Mouse (Mus musculus) hindbrain, embryonic 11.5 days (tissue): ENCODE data around the gene Gin1. TPM values are rescaled to one million over a fixed set of nuclear protein-coding genes. Genes with fewer than 3 reads are reported as not detected.

Experiments used
- ATAC-seq: fragments of 200-750 bp; cut with Nextera tagmentation; 2 replicates; pipeline ENCODE4 v1.8.0; 2017; ENCODE audit warnings: mild to moderate bottlenecking, moderate TSS enrichment, moderate library complexity; ENCODE audit not compliant: low FRiP score
- DNase-seq: peaks from one replicate; pipeline ENCODE4 v3.0.0-alpha.2; 2015; ENCODE audit warnings: low spot score
- H3K27ac ChIP-seq: fragments of 300-500 bp; sonication (generic); 2 replicates; pipeline ENCODE4 v1.5.1; 2014; ENCODE audit warnings: mild to moderate bottlenecking, low read depth, low read length
- H3K27me3 ChIP-seq: fragments of 300-500 bp; sonication (generic); 2 replicates; pipeline ENCODE4 v1.6.1; 2014; ENCODE audit warnings: mild to moderate bottlenecking, low read length, moderate library complexity, mixed read lengths; ENCODE audit not compliant: control insufficient read depth, insufficient read depth
- H3K36me3 ChIP-seq: fragments of 300-500 bp; sonication (generic); 2 replicates; pipeline ENCODE4 v1.6.1; 2014; ENCODE audit warnings: mild to moderate bottlenecking, low read length, moderate library complexity, mixed read lengths; ENCODE audit not compliant: control insufficient read depth, insufficient read depth
- H3K4me1 ChIP-seq: fragments of 300-500 bp; sonication (generic); replicated peaks from 2 replicates; pipeline ENCODE4 v1.6.1; 2014; ENCODE audit warnings: low read length, mixed read lengths; ENCODE audit not compliant: control insufficient read depth, insufficient read depth
- H3K4me2 ChIP-seq: fragments of 300-500 bp; sonication (generic); replicated peaks from 2 replicates; pipeline ENCODE4 v1.6.1; 2014; ENCODE audit warnings: mild to moderate bottlenecking, low read depth, low read length
- H3K4me3 ChIP-seq: fragments of 300-500 bp; sonication (generic); 2 replicates; pipeline ENCODE4 v1.5.1; 2014; ENCODE audit warnings: low read depth, low read length
- H3K9ac ChIP-seq: fragments of 300-500 bp; sonication (generic); 2 replicates; pipeline ENCODE4 v1.6.1; 2014; ENCODE audit warnings: low read depth, low read length
- H3K9me3 ChIP-seq: fragments of 300-500 bp; sonication (generic); 2 replicates; pipeline ENCODE4 v1.6.1; 2016; ENCODE audit warnings: low read length; ENCODE audit not compliant: control insufficient read depth
- WGBS: fragments of 180-500 bp; shearing (Covaris S2); extraction: QIAGEN DNeasy Blood & Tissue Kit; methylation state at CpG from one replicate; pipeline ENCODE4 v1.1.7; 2014; 5-methylcytosine and 5-hydroxymethylcytosine counted together
- polyA plus RNA-seq: library from polyadenylated mRNA; unstranded; fragments of >200 nt; fragmentation: Nextera tagmentation; extraction: Ambion mirVana; gene quantifications from 2 replicates; pipeline ENCODE4 v1.2.1, GENCODE M21; 2014

Gin1 gene
- polyA plus RNA-seq, 1 experiment from 2014 or later = 18.6 TPM

DNA sequence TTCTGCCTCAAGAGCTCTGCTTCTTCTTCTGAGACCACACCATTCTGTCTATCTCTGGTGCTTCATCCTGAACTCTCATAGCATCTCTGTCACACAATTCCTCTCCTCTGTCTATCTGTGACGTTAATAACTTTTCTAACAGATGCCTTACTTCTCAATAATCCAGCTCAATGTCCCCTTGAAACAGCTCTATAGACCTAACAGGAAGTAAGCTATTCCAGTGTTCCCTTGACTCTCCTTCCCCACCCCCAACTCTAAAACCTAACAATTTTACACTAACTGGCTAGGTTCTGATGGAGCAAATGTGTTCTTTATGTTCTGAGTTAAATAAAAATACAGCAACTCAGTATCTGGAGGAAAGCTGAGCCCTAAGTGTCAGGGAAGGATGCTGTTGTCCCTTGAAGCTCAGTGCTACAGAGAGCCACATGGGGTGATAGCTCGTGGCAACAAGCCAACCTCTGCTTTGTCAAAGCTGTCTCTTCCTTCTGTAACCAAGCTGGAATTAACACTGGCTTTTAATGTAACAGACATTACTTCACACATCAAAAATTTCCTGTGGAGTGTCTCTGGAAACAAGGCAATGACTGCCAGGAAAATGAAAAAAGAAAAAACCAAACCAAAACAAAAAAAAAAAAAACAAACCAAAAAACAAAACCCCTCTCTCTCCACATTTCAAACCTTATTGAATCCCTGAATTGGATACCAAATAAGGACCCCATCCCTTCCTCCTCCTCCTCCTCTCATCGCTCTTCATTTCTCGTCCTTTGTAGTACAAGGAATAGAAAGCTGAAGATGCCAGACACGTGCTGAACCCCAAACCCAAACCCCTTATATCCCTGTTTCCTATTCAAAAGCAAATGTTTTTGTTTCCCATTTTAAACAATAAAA is 63.7 kb downstream of the Gin1 start:
- no peak overlapping the region for H3K27ac ChIP-seq
- no peaks in the 10 kb centered on the region for H3K9me3 ChIP-seq
- no peak overlapping the region for H3K4me2 ChIP-seq
- DNase-seq = no peak
- WGBS = 78% methylated on average over 5 of the region's 5 CpGs
- no peaks in the 10 kb centered on the region for H3K36me3 ChIP-seq
- no peaks in the 10 kb centered on the region for H3K27me3 ChIP-seq
- no peaks in the 10 kb centered on the region for H3K4me1 ChIP-seq
- H3K9ac ChIP-seq = no peak overlapping the region
- H3K4me3 ChIP-seq = no peak overlapping the region
- ATAC-seq = no peak

DNA sequence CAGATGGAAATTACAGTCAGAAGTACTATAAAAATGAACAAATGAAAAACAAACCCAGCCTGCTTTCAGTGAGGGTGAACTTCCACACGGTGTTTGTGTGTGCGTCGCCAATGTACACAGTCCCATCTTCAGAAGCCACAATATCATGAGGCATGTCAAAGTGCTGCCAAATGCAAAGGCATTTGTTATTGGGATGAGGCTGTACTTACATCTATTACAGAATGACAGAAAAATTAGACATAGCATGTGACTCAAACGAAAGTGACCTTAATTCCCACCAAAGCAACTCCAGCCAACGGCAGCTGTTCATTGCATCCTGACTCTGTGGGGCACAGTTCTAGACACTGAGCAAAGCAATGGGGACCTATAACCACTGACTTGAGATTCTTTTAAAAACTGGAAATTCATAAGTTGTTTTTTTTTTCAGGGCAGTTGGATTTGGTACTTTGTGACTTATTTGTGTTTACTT is 64.4 kb downstream of the Gin1 start:
- Histone ChIP-seq H3K9ac (no peak overlapping the region), H3K4me1 (no peaks in the 10 kb centered on the region), H3K9me3 (no peaks in the 10 kb centered on the region), H3K36me3 (no peaks in the 10 kb centered on the region), H3K27ac (no peak overlapping the region), H3K4me3 (no peak overlapping the region), H3K27me3 (no peaks in the 10 kb centered on the region), H3K4me2 (no peak overlapping the region)
- DNase-seq = no peak
- WGBS = 92% methylated on average over 5 of the region's 5 CpGs
- no peak for ATAC-seq

Other genes starting within 250 kb of the Gin1 start
- gene D1Ertd622e, start 108.1 kb upstream of the Gin1 start, polyA plus RNA-seq = 32.6 and 40.8 TPM in 2 replicates
- 56.7 and 56.9 TPM in 2 replicates for gene Ppip5k2, start 239 bp downstream of the Gin1 start, polyA plus RNA-seq